Comparison of ENCODE assay signal across 10 mouse cellular contexts in genomic region chr4:59439960-59440359, GRCm38 (mm10). TPM values are rescaled to one million over a fixed set of nuclear protein-coding genes. Genes with fewer than 3 reads are reported as not detected.
DNase-seq lines count a peak whose midpoint lies in the region; ATAC-seq and TF ChIP-seq lines count a peak whose summit lies in the region.
"Had no signal": no experiment of that assay in that cellular context is flagged by ENCODE, and none has a peak within 500 bp of the region (broad histone marks: within the 10 kb centered on the region; RNA-seq: fewer than 3 reads in every experiment).

No protein-coding gene starts in this region.

- no peak for TF ChIP-seq RAD21 in MEL (IDR thresholded peaks at IDR 0.05; ENCODE audit: low read depth, low read length)

- peaks cover 2 to 49% of the 10 kb centered on the region in 2 experiments; a peak in 3 of 4 replicates for H3K36me3 ChIP-seq in MEL (ENCODE audit: control insufficient read depth in 1 of 2, insufficient read depth in 2 of 2, low read length in 2 of 2)
- no peaks in the 10 kb centered on the region for H3K36me3 ChIP-seq in hindbrain, embryonic 14.5 days (replicated peaks; ENCODE audit: control insufficient read depth, insufficient read depth)
- H3K36me3 ChIP-seq in midbrain, postnatal 0 days (ENCODE audit: insufficient read depth, low read length): no peaks in the 10 kb centered on the region
- H3K36me3 ChIP-seq: embryonic facial prominence, embryonic 12.5 days had no signal

- peaks cover 33 to 40% of the 10 kb centered on the region in 2 experiments for H3K4me1 ChIP-seq in MEL (ENCODE audit: control insufficient read depth in 1 of 2, insufficient read depth in 2 of 2, low read length in 2 of 2)
- H3K4me1 ChIP-seq in hindbrain, embryonic 14.5 days (replicated peaks; ENCODE audit: control insufficient read depth, insufficient read depth, low read length): 0 out of 2 replicates have a peak, but pooled peaks cover 5% of the 10 kb centered on the region
- no peaks in the 10 kb centered on the region for H3K4me1 ChIP-seq in midbrain, postnatal 0 days (ENCODE audit: insufficient read depth, low read length)

- H3K9me3 ChIP-seq in MEL (replicated peaks; ENCODE audit: insufficient read depth, low read length): no peaks in the 10 kb centered on the region
- H3K9me3 ChIP-seq in hindbrain, embryonic 14.5 days (ENCODE audit: control insufficient read depth, low read length): no peaks in the 10 kb centered on the region
- no peaks in the 10 kb centered on the region for H3K9me3 ChIP-seq in midbrain, postnatal 0 days (ENCODE audit: low read length)
- H3K9me3 ChIP-seq: embryonic facial prominence, embryonic 12.5 days had no signal

- peak overlapping the region; percentile 48 for H3K27ac ChIP-seq in MEL (ENCODE audit: control insufficient read depth, low read depth, low read length)
- no peak overlapping the region for H3K27ac ChIP-seq in hindbrain, embryonic 14.5 days
- H3K27ac ChIP-seq in midbrain, postnatal 0 days (ENCODE audit: low read depth, low read length): no peak overlapping the region
- H3K27ac ChIP-seq: embryonic facial prominence, embryonic 12.5 days; gastrocnemius, adult 2 months had no signal

- TF ChIP-seq POLR2A in MEL (IDR thresholded peaks at IDR 0.05; ENCODE audit: control insufficient read depth in 1 of 2, insufficient read depth in 1 of 2, low read depth in 1 of 2, low read length in 2 of 2, poor library complexity in 1 of 2): no peak

- intact Hi-C loops in heart, postnatal 36 days (cut with DNase I): no loop called here

- H3K4me2 ChIP-seq in hindbrain, embryonic 14.5 days (replicated peaks): no peak overlapping the region
- no peak overlapping the region for H3K4me2 ChIP-seq in midbrain, postnatal 0 days (ENCODE audit: low read depth, low read length, poor library complexity, severe bottlenecking)
- H3K4me2 ChIP-seq: embryonic facial prominence, embryonic 12.5 days had no signal

- no peak for TF ChIP-seq EP300 in MEL (IDR thresholded peaks at IDR 0.05; ENCODE audit: low read depth in 1 of 2, low read length in 2 of 2)

- DNase-seq in heart, adult 8-10 months (ENCODE audit: low spot score): peak; percentile 2
- no peak for DNase-seq in heart, postnatal 36 days
- peak; percentile 62 for DNase-seq in MEL (ENCODE audit: low read depth, low spot score)
- DNase-seq in kidney, adult 9 months: peak; percentile 76
- DNase-seq in hindbrain, embryonic 14.5 days (ENCODE audit: low spot score): no peak
- no peak for DNase-seq in midbrain, postnatal 0 days (ENCODE audit: low spot score)
- no peak for DNase-seq in left cerebral cortex, adult 9 months (ENCODE audit: low spot score in 2 of 2)
- DNase-seq: gastrocnemius, adult 2 months had no signal

- peaks cover 35% of the 10 kb centered on the region for H3K79me2 ChIP-seq in MEL (ENCODE audit: control insufficient read depth, insufficient read depth, low read length, poor library complexity)

- ATAC-seq in megakaryocyte, adult 5-6 weeks (ENCODE audit: poor library complexity, severe bottlenecking): peak; percentile 75
- no peak for ATAC-seq in hindbrain, embryonic 14.5 days (ENCODE audit: low FRiP score)
- ATAC-seq in midbrain, postnatal 0 days (ENCODE audit: low FRiP score): no peak

- H3K27me3 ChIP-seq in MEL (ENCODE audit: control insufficient read depth in 1 of 2, insufficient read depth in 2 of 2, low read length in 2 of 2): no peaks in the 10 kb centered on the region
- peaks cover 12% of the 10 kb centered on the region; the same call in 1 of the 2 replicates for H3K27me3 ChIP-seq in hindbrain, embryonic 14.5 days (ENCODE audit: control insufficient read depth, insufficient read depth, low read length)
- peaks cover 8% of the 10 kb centered on the region; the same call in 1 of the 2 replicates for H3K27me3 ChIP-seq in midbrain, postnatal 0 days (ENCODE audit: insufficient read depth, low read length)

- H3K9ac ChIP-seq in MEL (ENCODE audit: control insufficient read depth, low read depth, low read length, poor library complexity, severe bottlenecking): peak overlapping the region; percentile 21
- H3K9ac ChIP-seq in hindbrain, embryonic 14.5 days: no peak overlapping the region
- no peak overlapping the region for H3K9ac ChIP-seq in midbrain, postnatal 0 days (replicated peaks; ENCODE audit: low read length, poor library complexity, severe bottlenecking)
- H3K9ac ChIP-seq: embryonic facial prominence, embryonic 12.5 days had no signal

- TF ChIP-seq CTCF in MEL (IDR thresholded peaks at IDR 0.05 in 2 of 3, conservative IDR thresholded peaks at IDR 0.05 in 1 of 3; ENCODE audit: control insufficient read depth in 1 of 3, insufficient read depth in 1 of 3, low read depth in 2 of 3, low read length in 3 of 3, poor library complexity in 1 of 3, severe bottlenecking in 1 of 3): no peak
- no peak for TF ChIP-seq CTCF in midbrain, postnatal 0 days (IDR thresholded peaks at IDR 0.05)

- WGBS in hindbrain, embryonic 14.5 days: 38% methylated on average over 2 of the region's 2 CpGs
- WGBS in midbrain, postnatal 0 days: 53% methylated on average over 2 of the region's 2 CpGs

- H3K4me3 ChIP-seq in MEL (ENCODE audit: control insufficient read depth in 1 of 2, insufficient read depth in 1 of 2, low read depth in 2 of 2, low read length in 2 of 2): no peak overlapping the region
- no peak overlapping the region for H3K4me3 ChIP-seq in hindbrain, embryonic 14.5 days (replicated peaks; ENCODE audit: low read length)
- H3K4me3 ChIP-seq in midbrain, postnatal 0 days (ENCODE audit: low read depth, low read length): no peak overlapping the region
- H3K4me3 ChIP-seq: embryonic facial prominence, embryonic 12.5 days; gastrocnemius, adult 2 months had no signal

TF ChIP-seq in MEL, 35 proteins besides CTCF, POLR2A, EP300 and RAD21:
- TF ChIP-seq MAX (IDR thresholded peaks at IDR 0.05; ENCODE audit: low read length): no peak
- no peak for TF ChIP-seq E2F4 (IDR thresholded peaks at IDR 0.05; ENCODE audit: borderline replicate concordance, low read depth, low read length)
- no peak for TF ChIP-seq MAZ (IDR thresholded peaks at IDR 0.05; ENCODE audit: low read depth, low read length)
- no peak for TF ChIP-seq POLR2AphosphoS2 (IDR thresholded peaks at IDR 0.05; ENCODE audit: low read length)
- no peak for TF ChIP-seq BHLHE40 (IDR thresholded peaks at IDR 0.05; ENCODE audit: borderline replicate concordance, low read depth, low read length)
- TF ChIP-seq ETS1 (IDR thresholded peaks at IDR 0.05; ENCODE audit: low read depth, low read length): no peak
- TF ChIP-seq HCFC1 (IDR thresholded peaks at IDR 0.05; ENCODE audit: low read depth, low read length): no peak
- TF ChIP-seq TBP (IDR thresholded peaks at IDR 0.05; ENCODE audit: low read depth, low read length): no peak
- no peak for TF ChIP-seq ZNF384 (IDR thresholded peaks at IDR 0.05; ENCODE audit: low read depth, low read length)
- TF ChIP-seq UBTF (IDR thresholded peaks at IDR 0.05; ENCODE audit: borderline replicate concordance, insufficient read depth, low read depth, low read length): no peak
- TF ChIP-seq MYB (IDR thresholded peaks at IDR 0.05; ENCODE audit: low read depth, low read length): no peak
- no peak for TF ChIP-seq POLR2AphosphoS5 (IDR thresholded peaks at IDR 0.05; ENCODE audit: borderline replicate concordance, low read depth, low read length)
- TF ChIP-seq CHD2 (IDR thresholded peaks at IDR 0.05; ENCODE audit: low read length): no peak
- no peak for TF ChIP-seq NRF1 (IDR thresholded peaks at IDR 0.05; ENCODE audit: insufficient read depth, low read depth, low read length, poor library complexity, severe bottlenecking)
- no peak for TF ChIP-seq SMC3 (IDR thresholded peaks at IDR 0.05; ENCODE audit: low read depth, low read length)
- TF ChIP-seq MYC (IDR thresholded peaks at IDR 0.05; ENCODE audit: low read depth, low read length): no peak
TF ChIP-seq in MEL: peak in this region for 0.

RNA-seq across cellular contexts. Expression of gene Susd1, which starts 1.5 kb away (rescaled TPM):
- total RNA-seq in heart, adult 8-10 months (2022): 1 to 10 TPM in 1 of 4 experiments, under 1 TPM in 3; 0.31 to 2.2 (median 0.83) TPM
- total RNA-seq in heart, postnatal 36 days (2021): 1 to 10 TPM; 1.0 to 2.0 TPM
- 44.4 and 49.0 TPM in 2 replicates for total RNA-seq in MEL (2012; rRNA removed)
- polyA plus RNA-seq in MEL (2012; ENCODE audit: insufficient read depth in 1 of 2, insufficient read length in 2 of 2, low read depth in 1 of 2, low replicate concordance in 2 of 2, missing spikeins in 1 of 2): 100 to 1,000 TPM in 1 of 2 experiments, 10 to 100 TPM in 1; 67.6 to 180 TPM
- total RNA-seq in megakaryocyte, adult 5-6 weeks (2015): 16.3 and 24.0 TPM in 2 replicates
- 33.6 and 33.9 TPM in 2 replicates for total RNA-seq in megakaryocyte, adult 5-6 weeks (2017)
- 1.2 and 1.4 TPM in 2 replicates for polyA plus RNA-seq in hindbrain, embryonic 14.5 days (2014; fragmentation: Nextera tagmentation; extraction: Ambion mirVana)
- total RNA-seq in midbrain, postnatal 0 days (2014; rRNA removed): 8.6 and 8.9 TPM in 2 replicates
- 2.0 and 2.2 TPM in 2 replicates for polyA plus RNA-seq in midbrain, postnatal 0 days (2015; fragmentation: Nextera tagmentation; extraction: Ambion mirVana)

Comparison
In these comparisons a context has a peak if more than half of its experiments do, and no peak if none do; other contexts are left out.
1. DNase-seq: peak in heart, adult 8-10 months (single experiment), MEL (single experiment) and kidney, adult 9 months (single experiment); none in heart, postnatal 36 days (0 of 2), hindbrain, embryonic 14.5 days (single experiment), midbrain, postnatal 0 days (single experiment) and left cerebral cortex, adult 9 months (0 of 2).